Mouse (Mus musculus) forebrain, embryonic 15.5 days (tissue): ENCODE measurements around the gene Krtcap2. TPM values are rescaled to one million over a fixed set of nuclear protein-coding genes. Genes with fewer than 3 reads are reported as not detected.

ENCODE experiments used
- ATAC-seq: fragments of 200-750 bp; cut with Nextera tagmentation; replicated peaks from 2 replicates; pipeline ENCODE4 v1.8.0; 2017; ENCODE audit warnings: mild to moderate bottlenecking, moderate TSS enrichment, moderate library complexity
- H3K27ac ChIP-seq: fragments of 300-500 bp; sonication (generic); replicated peaks from 2 replicates; pipeline ENCODE4 v1.5.1; 2015; ENCODE audit warnings: mild to moderate bottlenecking, inconsistent platforms
- H3K27me3 ChIP-seq: fragments of 300-500 bp; sonication (generic); 2 replicates; pipeline ENCODE4 v1.6.1; 2015; ENCODE audit warnings: inconsistent platforms
- H3K36me3 ChIP-seq: fragments of 300-500 bp; sonication (generic); 2 replicates; pipeline ENCODE4 v1.6.1; 2015; ENCODE audit warnings: mild to moderate bottlenecking, inconsistent platforms
- H3K4me1 ChIP-seq: fragments of 300-500 bp; sonication (generic); 2 replicates; pipeline ENCODE4 v1.6.1; 2015; ENCODE audit warnings: inconsistent platforms
- H3K4me2 ChIP-seq: fragments of 300-500 bp; sonication (generic); replicated peaks from 2 replicates; pipeline ENCODE4 v1.6.1; 2015; ENCODE audit warnings: mild to moderate bottlenecking, inconsistent platforms
- H3K4me3 ChIP-seq: fragments of 300-500 bp; sonication (generic); 2 replicates; pipeline ENCODE4 v1.5.1; 2015; ENCODE audit warnings: mild to moderate bottlenecking, inconsistent platforms
- H3K9ac ChIP-seq: fragments of 300-500 bp; sonication (generic); replicated peaks from 2 replicates; pipeline ENCODE4 v1.6.1; 2015; ENCODE audit warnings: mild to moderate bottlenecking, inconsistent platforms
- H3K9me3 ChIP-seq: fragments of 300-500 bp; sonication (generic); 2 replicates; pipeline ENCODE4 v1.6.1; 2016; ENCODE audit warnings: inconsistent platforms
- WGBS: fragments of 180-500 bp; shearing (Covaris S2); methylation state at CpG from one replicate; pipeline ENCODE4 v1.1.7; 2015; ENCODE audit warnings: mixed read lengths; 5-methylcytosine and 5-hydroxymethylcytosine counted together
- polyA plus RNA-seq: library from polyadenylated mRNA; unstranded; fragments of >200 nt; fragmentation: Nextera tagmentation; extraction: Ambion mirVana; gene quantifications from 2 replicates; pipeline ENCODE4 v1.2.1, GENCODE M21; 2015

Krtcap2 gene
- polyA plus RNA-seq, 1 experiment from 2014 or later, result 192 TPM

GRCm38 (mm10) chr3:89238494-89238893 lies 7.3 kb upstream of the Krtcap2 start:
- no peak overlapping the region for H3K4me2 ChIP-seq
- H3K27ac ChIP-seq, result no peak overlapping the region
- peaks cover 18% of the 10 kb centered on the region for H3K4me1 ChIP-seq
- no peak overlapping the region for H3K4me3 ChIP-seq
- H3K9ac ChIP-seq, result no peak overlapping the region
- 78% methylated on average over 9 of the region's 12 CpGs for WGBS
- no peaks in the 10 kb centered on the region for H3K27me3 ChIP-seq
- peaks cover 86% of the 10 kb centered on the region for H3K36me3 ChIP-seq
- no peak for ATAC-seq
- H3K9me3 ChIP-seq, result no peaks in the 10 kb centered on the region

DNA sequence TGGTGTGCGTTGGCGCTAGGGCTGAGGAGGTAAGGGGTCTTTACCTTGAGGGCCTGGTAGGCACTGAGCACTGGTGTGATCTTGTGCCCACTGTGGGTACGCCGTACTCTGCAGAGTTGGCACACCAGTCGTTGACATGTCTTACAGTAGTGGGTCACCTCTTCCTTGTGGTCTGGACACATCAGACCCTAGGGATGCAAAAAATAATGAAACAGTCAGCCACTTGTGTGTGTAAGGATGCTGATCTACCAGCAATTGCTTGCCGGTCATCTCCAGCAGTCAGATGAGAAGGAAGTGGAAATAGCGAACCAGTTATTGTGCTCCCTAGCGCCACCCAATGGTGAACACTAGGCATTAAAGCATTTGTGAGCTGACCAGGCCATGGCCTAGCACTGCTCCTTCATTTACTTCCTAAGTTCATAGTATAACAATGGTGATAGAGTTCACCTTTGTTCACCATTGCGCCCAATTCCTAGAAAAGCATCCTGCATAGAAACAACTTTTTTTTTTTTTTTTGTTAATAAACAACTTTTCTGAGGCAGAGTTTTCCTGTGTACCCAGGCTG lies 3.4 kb upstream of the Krtcap2 start:
- Histone ChIP-seq H3K4me3 (no peak overlapping the region), H3K36me3 (peaks cover 50% of the 10 kb centered on the region), H3K4me2 (no peak overlapping the region), H3K9ac (no peak overlapping the region), H3K27me3 (no peaks in the 10 kb centered on the region), H3K27ac (no peak overlapping the region), H3K4me1 (peaks cover 47% of the 10 kb centered on the region), H3K9me3 (no peaks in the 10 kb centered on the region)
- no peak for ATAC-seq
- WGBS, result 71% methylated on average over 9 of the region's 9 CpGs

GRCm38 (mm10) chr3:89243609-89244008 lies 2.2 kb upstream of the Krtcap2 start:
- Histone ChIP-seq H3K27ac (peak overlapping the region; percentile 96), H3K4me2 (peak overlapping the region; percentile 91), H3K4me3 (peak overlapping the region; percentile 74), H3K9me3 (no peaks in the 10 kb centered on the region), H3K4me1 (peaks cover 49% of the 10 kb centered on the region), H3K36me3 (peaks cover 38% of the 10 kb centered on the region), H3K27me3 (no peaks in the 10 kb centered on the region), H3K9ac (peak overlapping the region; percentile 74)
- 9% methylated on average over 14 of the region's 14 CpGs for whole genome bisulfite sequencing
- no peak; the same call in 1 of the 2 replicates for ATAC-seq

- H3K4me1 ChIP-seq, result peaks cover 49% of the 10 kb centered on the region
- H3K27me3 ChIP-seq, result no peaks in the 10 kb centered on the region
- H3K9me3 ChIP-seq, result no peaks in the 10 kb centered on the region
- H3K27ac ChIP-seq, result peak overlapping the region; percentile 96
- peaks cover 31% of the 10 kb centered on the region for H3K36me3 ChIP-seq
- peak; percentile 23 for ATAC-seq
- peak overlapping the region; percentile 74 for H3K9ac ChIP-seq
- peak overlapping the region; percentile 91 for H3K4me2 ChIP-seq
- peak overlapping the region; percentile 74 for H3K4me3 ChIP-seq
- WGBS, result 6% methylated on average over 25 of the region's 25 CpGs
Observed at GRCm38 (mm10) chr3:89244158-89244981, 1.4 kb upstream of the Krtcap2 start.

GRCm38 (mm10) chr3:89244982-89245687 lies 631 bp upstream of the Krtcap2 start:
- WGBS, result 1% methylated on average over 24 of the region's 26 CpGs
- H3K4me3 ChIP-seq, result peak overlapping the region; percentile 74
- H3K9ac ChIP-seq, result peak overlapping the region; percentile 74
- H3K9me3 ChIP-seq, result no peaks in the 10 kb centered on the region
- H3K27ac ChIP-seq, result peak overlapping the region; percentile 96
- H3K36me3 ChIP-seq, result peaks cover 23% of the 10 kb centered on the region
- peaks cover 49% of the 10 kb centered on the region for H3K4me1 ChIP-seq
- peak; percentile 68 for ATAC-seq
- peak overlapping the region; percentile 91 for H3K4me2 ChIP-seq
- no peaks in the 10 kb centered on the region for H3K27me3 ChIP-seq

DNA sequence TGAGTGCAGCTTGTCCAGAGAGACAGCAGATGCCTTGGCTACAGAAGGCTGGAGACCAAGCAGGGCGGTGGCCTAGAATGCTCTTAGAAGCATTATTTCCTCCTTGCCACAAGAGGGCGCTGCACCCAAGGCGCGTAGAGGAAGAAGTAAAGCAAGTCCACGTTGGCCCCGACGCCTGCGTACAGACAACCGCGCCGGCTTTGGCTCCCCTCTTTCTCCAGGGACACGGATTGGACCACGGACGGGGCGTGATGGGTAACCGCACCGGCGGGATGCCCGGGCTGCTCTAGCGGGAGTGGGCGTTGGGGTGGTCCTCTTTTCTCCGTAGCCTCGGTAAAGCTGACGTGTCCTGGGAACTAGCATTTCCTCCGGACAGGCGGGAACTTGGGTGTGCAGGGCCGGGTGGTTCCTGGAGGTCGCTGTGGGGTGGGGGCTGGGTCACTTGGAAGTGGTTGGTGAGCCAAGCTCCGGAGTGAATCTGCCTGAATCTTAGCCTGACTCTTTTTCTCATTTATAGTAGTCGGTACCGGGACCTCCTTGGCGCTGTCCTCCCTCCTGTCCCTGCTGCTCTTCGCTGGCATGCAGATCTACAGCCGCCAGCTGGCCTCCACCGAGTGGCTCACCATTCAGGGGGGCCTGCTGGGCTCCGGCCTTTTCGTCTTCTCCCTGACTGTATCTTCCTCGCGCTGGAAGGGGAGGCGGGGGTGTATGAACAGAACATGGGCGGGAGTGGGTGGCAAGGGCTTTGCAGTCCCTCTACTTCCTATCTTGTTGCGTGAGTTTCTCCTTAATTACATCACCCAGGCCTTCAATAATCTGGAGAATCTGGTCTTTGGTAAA lies 715 bp downstream of the Krtcap2 start, which contains the start of gene Trim46:
Gene Trim46 (minus strand): TSS at position 49 of the 840 bp plus-strand sequence.
- H3K27me3 ChIP-seq, result no peaks in the 10 kb centered on the region

DNA sequence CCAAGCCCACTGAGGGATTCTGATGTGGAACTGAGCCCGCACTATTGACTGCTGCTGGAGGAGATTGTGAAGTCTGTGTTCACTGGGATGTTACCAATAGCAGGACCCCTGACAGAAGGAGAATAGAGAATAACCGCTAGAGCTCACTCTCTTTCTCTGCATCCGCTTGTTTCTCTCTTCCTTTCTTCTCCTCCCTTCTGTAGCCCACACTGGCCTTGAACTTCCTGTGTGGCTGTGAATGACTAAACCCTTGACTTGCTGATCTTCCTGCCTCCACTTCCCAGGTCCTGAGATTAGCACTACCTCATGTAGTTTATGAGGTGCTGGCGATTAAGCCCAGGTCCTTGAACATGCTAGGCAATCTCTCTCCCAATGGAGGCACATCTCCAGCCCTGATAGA lies 1.7 kb downstream of the Krtcap2 start:
- H3K27ac ChIP-seq, result no peak overlapping the region
- no peaks in the 10 kb centered on the region for H3K27me3 ChIP-seq
- 87% methylated on average over 4 of the region's 4 CpGs for WGBS
- peak overlapping the region; percentile 91 for H3K4me2 ChIP-seq
- no peak for ATAC-seq
- H3K36me3 ChIP-seq, result peaks cover under 1% of the 10 kb centered on the region; the same call in 1 of the 2 replicates
- H3K9ac ChIP-seq, result no peak overlapping the region
- no peaks in the 10 kb centered on the region for H3K9me3 ChIP-seq
- H3K4me3 ChIP-seq, result peak overlapping the region; percentile 74
- peaks cover 48% of the 10 kb centered on the region for H3K4me1 ChIP-seq

More for the DNA sequence above, 715 bp downstream of the Krtcap2 start, which contains the start of gene Trim46:
- H3K36me3 ChIP-seq, result peaks cover 10% of the 10 kb centered on the region
- peak within 1 kb of the TSS; percentile 91 for H3K4me2 ChIP-seq
- peaks cover 53% of the 10 kb centered on the region for H3K4me1 ChIP-seq
- H3K9ac ChIP-seq, result peak within 1 kb of the TSS; percentile 74
- peak within 1 kb of the TSS; percentile 74 for H3K4me3 ChIP-seq
- peak; percentile 74 for ATAC-seq
- WGBS, result under 1% methylated on average over 42 of the region's 42 CpGs
- peak within 1 kb of the TSS; percentile 96 for H3K27ac ChIP-seq
- H3K9me3 ChIP-seq, result no peaks in the 10 kb centered on the region

DNA sequence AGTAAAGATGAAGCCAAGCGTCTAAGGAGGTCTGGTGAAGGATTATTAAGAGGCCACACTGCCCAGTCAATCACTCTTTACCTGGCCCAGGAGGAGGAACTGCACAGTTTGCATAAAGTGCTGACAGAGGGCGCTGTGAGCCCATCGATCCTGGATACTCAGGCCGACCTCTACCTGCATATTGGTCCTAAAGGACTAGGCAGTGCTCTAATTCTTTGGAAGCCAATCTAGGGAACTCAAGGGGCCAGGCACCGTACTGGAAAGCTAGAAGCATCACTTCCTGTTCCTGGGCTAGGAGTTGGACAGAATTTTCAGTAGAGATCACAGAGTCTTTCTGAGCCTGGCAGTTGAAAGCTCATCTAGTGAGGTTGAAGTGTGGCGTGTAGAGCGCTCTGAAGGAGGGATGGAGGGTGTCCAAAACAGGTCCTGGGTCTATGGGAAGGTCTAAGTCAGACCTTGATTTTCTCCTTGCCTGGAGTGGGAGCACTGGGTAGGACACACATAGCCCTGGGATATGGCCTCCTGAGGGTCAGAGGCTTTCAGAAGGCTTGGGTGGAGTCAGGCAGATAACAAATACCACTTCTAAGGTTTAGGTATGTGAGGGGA lies 4.8 kb downstream of the Krtcap2 start:
- H3K9me3 ChIP-seq, result no peaks in the 10 kb centered on the region
- no peaks in the 10 kb centered on the region for H3K27me3 ChIP-seq
- no peak overlapping the region for H3K4me3 ChIP-seq
- WGBS, result 23% methylated on average over 7 of the region's 7 CpGs
- no peak overlapping the region for H3K4me2 ChIP-seq
- ATAC-seq, result no peak
- no peak overlapping the region for H3K27ac ChIP-seq
- peaks cover 22% of the 10 kb centered on the region for H3K4me1 ChIP-seq
- no peak overlapping the region for H3K9ac ChIP-seq
- H3K36me3 ChIP-seq, result no peaks in the 10 kb centered on the region

- no peak for ATAC-seq
- WGBS, result 10% methylated on average over 17 of the region's 17 CpGs
- H3K9me3 ChIP-seq, result no peaks in the 10 kb centered on the region
- H3K27ac ChIP-seq, result no peak overlapping the region
- peaks cover 17% of the 10 kb centered on the region for H3K4me1 ChIP-seq
- no peak overlapping the region for H3K9ac ChIP-seq
- no peaks in the 10 kb centered on the region for H3K27me3 ChIP-seq
- H3K4me3 ChIP-seq, result no peak overlapping the region
- no peak overlapping the region for H3K4me2 ChIP-seq
- H3K36me3 ChIP-seq, result no peaks in the 10 kb centered on the region
Observed at GRCm38 (mm10) chr3:89251365-89251895, 5.7 kb downstream of the Krtcap2 start.

- H3K4me1 ChIP-seq, result peaks cover 6% of the 10 kb centered on the region; the same call in 1 of the 2 replicates
Observed at GRCm38 (mm10) chr3:89254994-89255393, 9.2 kb downstream of the Krtcap2 start.

GRCm38 (mm10) chr3:89256177-89256576 lies 10.4 kb downstream of the Krtcap2 start:
- no peak overlapping the region for H3K9ac ChIP-seq
- no peak overlapping the region for H3K4me2 ChIP-seq
- no peaks in the 10 kb centered on the region for H3K27me3 ChIP-seq
- no peaks in the 10 kb centered on the region for H3K36me3 ChIP-seq
- H3K9me3 ChIP-seq, result no peaks in the 10 kb centered on the region
- H3K4me3 ChIP-seq, result no peak overlapping the region
- ATAC-seq, result no peak
- 81% methylated on average over 5 of the region's 5 CpGs for WGBS
- peaks cover 5% of the 10 kb centered on the region; the same call in 1 of the 2 replicates for H3K4me1 ChIP-seq
- H3K27ac ChIP-seq, result no peak overlapping the region

More at GRCm38 (mm10) chr3:89254994-89255393, 9.2 kb downstream of the Krtcap2 start:
- H3K4me3 ChIP-seq, result no peak overlapping the region
- H3K36me3 ChIP-seq, result no peaks in the 10 kb centered on the region
- H3K27me3 ChIP-seq, result no peaks in the 10 kb centered on the region
- no peak overlapping the region for H3K9ac ChIP-seq
- no peak for ATAC-seq
- H3K4me2 ChIP-seq, result no peak overlapping the region
- 91% methylated on average over 5 of the region's 5 CpGs for WGBS
- no peaks in the 10 kb centered on the region for H3K9me3 ChIP-seq
- no peak overlapping the region for H3K27ac ChIP-seq
